Mouse (Mus musculus): ENCODE measurements around the gene Plekhs1.

Plekhs1 gene

DNA sequence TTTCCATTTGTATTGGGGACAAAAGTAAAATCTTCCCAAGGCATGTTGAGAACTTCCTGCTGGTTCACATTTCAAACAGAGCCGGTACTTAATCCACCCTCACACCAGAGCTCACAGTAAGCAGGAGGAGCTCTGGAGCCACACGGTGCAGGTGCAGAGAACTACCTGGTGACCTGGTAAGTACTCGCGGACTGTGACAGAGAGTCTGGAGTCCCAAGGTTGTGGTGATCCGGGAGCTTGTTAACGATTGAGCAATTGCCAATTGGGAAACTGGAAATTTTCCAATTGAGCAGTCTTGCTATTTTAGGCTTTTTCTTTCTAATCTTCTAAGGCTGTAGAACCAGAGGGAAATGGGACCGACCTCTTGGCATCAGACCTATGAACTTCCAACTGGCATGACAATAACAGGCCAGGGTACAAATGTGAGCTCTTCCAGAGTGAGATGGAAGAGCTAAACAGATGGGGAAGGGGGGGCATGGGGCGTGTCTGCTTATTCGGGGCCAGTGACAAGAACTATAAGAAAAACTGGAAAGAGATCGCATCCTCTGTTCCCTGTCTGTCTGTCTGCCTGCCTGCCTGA is at the start of gene Plekhs1:
Gene Plekhs1, plus strand, starts transcription at position 119 of the 580 bp plus-strand sequence.
- DNase-seq = peak in 1 of 2 experiments; percentile 16

DNA sequence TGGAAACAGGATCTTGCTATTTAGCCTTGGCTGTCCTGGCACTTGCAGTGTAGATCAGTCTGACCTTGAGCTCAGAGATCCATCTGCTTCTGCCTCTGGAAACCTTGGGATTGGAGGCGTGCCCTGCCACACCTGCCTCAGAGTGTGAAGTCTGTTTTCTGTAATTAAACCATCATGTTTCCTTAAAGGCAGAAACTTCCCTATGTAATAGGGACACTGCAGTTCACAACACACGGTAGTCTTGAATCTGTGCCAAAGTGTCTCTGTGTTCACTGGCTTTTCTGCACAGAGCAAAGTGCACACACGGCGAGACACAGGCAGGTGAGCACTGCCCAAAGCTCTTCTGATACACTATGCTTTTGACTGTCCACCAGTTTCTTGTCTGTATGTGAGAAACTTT is 43.0 kb upstream of the Plekhs1 start:
- no peak for DNase-seq

DNA sequence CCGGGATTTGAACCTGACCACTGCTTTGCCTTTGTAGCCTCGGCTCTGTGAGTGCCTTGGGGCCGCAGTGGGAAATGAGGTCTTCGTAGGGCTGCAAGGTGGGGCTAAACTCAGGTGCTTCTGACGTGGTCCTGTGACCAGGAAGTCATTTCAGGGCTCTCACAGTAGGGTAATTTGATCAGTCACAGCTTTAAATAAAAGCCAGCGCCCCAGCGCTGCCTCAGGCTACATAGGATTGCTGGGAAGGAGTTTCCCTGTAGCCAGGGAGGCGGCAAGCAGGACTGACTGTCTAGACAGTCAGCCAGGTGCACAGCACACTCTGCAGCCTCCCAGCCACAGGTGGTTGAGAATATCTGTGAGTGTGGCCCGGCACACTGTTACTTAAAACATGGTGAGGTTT is 42.0 kb upstream of the Plekhs1 start:
- no peak for DNase-seq

DNA sequence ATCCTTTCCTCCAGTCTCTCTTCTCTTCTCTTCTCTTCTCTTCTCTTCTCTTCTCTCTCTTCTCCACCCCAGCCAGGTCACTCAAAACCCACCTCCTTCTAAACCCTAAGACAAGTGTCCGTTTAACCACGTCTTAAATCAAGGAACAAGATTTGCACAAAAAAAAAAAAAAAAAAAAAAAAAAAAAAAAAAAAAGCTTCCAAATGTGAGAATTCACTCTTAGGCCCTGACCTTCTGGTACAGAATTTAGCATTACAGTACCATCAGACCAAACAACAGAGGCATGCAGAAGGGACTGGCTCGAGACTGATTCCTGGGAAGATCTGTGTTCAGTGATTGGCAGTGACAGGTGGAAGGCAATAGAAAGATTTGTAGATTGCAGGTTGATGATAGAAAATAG is 41.1 kb upstream of the Plekhs1 start:
- no peak for DNase-seq

DNA sequence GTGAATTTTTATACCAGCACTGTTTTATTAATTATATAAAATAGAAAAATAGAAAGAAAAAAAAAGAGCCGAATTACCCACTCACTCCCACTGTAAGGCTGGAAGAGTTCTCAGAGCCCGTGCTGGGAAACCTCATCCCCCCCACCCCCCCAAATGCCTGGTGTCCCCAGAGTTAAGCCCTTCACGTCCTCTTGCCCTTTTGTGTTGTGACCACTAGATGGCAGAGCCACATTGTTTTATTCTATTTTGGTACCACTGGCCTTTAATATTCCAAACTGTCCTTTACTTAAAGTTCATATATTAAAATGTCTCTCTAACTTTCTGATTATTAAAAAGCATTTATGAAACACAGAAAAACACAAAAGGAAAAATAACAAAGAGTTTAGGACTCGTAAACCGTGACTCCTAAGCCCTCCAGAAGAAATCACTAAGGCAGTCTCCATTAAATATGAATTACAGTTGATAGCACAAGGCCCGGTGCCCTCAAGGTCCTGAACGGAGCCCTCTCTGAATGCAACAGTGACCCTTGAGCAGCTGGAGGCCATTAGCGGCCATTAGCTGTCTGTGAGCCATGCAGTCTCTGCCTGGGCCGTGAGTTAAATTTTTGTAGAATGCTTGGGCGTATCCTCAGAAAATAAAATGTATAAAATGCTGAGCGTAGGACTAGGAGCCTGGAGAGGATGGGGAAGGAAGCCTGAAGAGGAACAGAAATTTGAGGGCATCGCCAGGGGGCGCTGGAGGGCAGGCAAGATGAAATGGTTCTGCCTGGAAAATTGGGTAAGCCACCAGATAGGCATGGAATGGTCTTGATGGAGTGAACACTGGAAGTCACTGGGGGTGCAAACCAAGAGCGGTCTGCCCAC is 38.7 kb upstream of the Plekhs1 start:
- peak; percentile 91 to 93 for DNase-seq

DNA sequence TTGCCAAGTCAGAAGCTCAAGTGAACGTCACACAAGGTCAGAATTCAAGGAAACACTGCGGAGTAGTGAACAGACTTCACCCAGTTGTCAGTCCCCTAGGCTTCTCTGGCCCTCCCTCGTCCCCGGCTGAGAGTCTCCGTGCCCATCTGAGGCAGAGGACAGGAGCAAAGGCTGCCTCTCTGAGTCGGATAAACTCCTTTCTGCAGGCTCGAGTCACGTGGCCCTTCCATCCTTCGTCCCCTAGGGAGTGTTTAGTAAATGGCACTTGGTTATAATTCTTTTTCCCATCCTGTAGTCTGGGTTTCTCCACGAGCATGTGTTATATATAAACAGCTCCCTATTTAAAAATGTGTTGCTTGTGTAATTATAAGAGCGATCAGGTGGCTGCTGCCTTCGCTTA is 38.1 kb upstream of the Plekhs1 start:
- DNase-seq = no peak

DNA sequence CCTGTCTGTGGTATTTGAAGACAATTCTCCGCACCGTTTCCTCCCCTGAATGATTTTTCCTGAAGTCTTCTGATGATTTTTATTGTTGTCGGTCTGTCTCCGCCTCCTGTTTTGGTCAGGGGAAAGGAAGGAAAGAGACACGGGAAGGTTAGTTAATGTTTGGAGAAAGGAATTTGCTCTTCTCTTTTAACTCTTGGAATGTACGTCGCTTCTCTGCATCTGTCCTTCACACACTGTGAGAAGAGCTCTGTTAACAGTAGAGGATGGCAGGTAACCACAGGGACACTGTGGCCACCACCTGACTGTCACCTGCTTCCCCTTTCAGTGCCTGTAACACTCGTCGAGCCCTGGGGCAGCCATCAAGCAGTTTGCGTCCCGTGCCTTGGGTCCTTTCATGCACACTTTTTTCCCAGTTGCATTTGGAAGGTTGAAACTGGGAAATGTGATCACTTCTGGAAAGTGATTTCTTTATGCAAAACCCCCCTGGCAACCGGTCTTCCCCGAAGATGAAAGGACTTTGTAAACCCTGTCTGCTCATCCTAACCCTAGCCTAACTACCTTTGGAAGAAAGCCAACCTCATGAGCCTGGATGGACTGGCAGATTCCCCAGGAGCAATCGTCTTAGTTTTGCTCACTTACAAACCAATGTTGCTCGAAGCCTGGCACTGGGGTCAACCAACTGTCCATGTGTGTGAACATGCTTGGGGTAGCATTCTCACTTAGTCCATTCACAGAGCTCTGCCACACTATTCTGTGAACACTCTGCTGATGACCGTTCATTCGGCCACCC is 36.6 kb upstream of the Plekhs1 start:
- no peak for DNase-seq

GRCm38 (mm10) chr19:56425492-56425891 is 35.9 kb upstream of the Plekhs1 start:
- no peak for DNase-seq

DNA sequence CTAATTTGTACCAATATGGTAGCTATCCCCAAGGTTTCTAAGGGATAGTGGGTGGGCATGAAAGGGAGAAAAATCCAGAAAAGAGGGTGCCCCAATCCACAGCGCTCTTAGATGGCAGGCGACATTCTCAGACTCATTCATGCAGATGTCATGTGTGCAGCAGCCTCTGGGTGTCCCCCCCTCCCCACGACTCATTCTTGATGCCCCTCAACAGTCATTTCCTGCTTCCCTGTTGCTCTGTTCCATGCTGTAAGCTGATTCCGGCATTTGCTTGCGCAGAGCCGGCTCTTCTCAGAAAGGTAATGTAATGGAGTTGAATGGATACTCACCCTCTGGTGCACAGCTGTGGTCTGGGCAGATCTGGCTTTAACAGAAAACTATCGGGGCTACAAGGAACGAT is 31.1 kb upstream of the Plekhs1 start:
- no peak for DNase-seq

- DNase-seq = no peak
These were observed 28.7 kb upstream of the Plekhs1 start for GRCm38 (mm10) chr19:56432706-56433105.

DNA sequence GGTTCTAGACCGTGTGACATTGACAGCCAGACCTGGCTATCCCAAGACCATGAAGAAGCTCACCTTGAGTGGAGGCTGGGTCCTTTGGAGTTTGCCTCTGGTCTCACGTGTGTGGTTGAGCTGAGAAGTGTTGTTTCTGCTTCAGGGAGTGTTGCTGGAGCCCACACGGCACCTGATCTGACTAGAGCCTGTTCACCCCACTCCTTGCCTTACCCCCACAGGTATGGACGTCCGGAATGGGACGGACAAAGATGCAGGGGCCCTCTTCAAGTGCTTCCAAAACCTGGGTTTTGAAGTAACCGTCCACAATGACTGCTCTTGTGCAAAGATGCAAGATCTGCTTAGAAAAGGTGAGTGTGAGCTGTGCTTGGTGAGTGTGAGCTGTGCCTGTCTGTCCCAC is 27.9 kb upstream of the Plekhs1 start:
- DNase-seq = no peak

- DNase-seq = peak; percentile 59 to 67
These were observed 25.1 kb upstream of the Plekhs1 start for GRCm38 (mm10) chr19:56436380-56436779.

GRCm38 (mm10) chr19:56438357-56439071 is 22.9 kb upstream of the Plekhs1 start:
- DNase-seq = no peak

DNA sequence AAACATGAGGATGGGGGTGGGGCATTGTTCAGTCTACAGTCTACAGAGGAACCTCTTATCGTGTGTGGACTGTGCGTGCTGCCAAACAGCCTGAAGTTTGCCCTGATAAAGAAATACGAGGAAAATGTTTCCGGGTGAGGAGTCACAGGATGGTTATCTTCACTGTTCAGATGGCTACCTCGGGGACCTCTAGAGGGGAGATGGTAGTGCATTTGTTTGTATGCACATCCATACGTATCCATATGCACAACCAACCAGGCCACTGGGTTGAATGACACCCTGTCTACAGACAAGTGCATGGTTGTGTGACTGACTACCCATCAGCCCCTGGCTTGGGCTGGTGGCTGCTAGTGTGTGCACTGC is 22.4 kb upstream of the Plekhs1 start:
- no peak for DNase-seq

- no peak for DNase-seq
These were observed 18.0 kb upstream of the Plekhs1 start for GRCm38 (mm10) chr19:56443445-56443844.

DNA sequence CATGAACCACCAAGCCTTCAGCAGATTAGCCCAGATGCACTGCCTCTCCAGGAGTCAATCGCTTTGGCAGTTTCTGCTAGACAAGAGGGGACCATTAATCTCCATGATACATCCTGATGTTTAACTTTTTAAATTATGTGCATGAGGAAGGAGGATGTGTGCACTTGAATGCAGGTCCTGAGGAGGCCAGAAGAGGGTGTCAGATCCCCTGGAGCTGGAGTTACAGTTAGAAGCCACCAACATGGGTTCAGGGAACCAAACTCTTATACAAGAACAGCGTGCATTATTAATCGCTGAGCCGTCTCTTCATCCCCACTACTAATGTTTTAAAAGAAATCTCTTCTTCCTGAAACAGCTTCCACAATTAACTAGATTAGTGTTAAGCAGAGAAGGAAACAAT is 12.7 kb upstream of the Plekhs1 start:
- DNase-seq = no peak

GRCm38 (mm10) chr19:56449537-56449936 is 11.9 kb upstream of the Plekhs1 start:
- no peak for DNase-seq

DNA sequence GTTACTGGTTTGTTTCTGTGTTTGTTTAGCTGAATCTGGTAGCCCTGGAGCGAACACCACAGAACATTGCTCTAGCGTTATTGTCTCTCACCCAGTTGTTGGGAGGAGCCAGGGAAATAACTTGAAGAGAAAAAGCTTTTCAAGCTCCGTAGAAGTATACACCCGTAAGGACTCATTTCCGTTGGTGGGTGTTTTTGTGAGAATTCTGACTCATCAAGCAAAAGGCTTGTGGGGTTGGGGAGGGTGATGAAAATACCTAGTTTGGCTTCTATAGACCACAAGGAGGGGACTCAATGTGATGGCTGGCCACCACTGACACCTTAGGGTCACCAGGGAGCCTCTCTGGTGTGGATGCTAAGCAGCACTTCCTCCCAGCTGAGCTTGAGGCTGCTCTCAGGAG is 10.5 kb upstream of the Plekhs1 start:
- no peak for DNase-seq

GRCm38 (mm10) chr19:56451867-56452266 is 9.6 kb upstream of the Plekhs1 start:
- no peak for DNase-seq

GRCm38 (mm10) chr19:56452421-56452820 is 9.0 kb upstream of the Plekhs1 start:
- DNase-seq = no peak

- DNase-seq = no peak
These were observed 6.6 kb upstream of the Plekhs1 start for GRCm38 (mm10) chr19:56454862-56455261.

GRCm38 (mm10) chr19:56455369-56455768 is 6.1 kb upstream of the Plekhs1 start:
- DNase-seq = peak; percentile 71 to 72

- no peak for DNase-seq
These were observed 3.9 kb upstream of the Plekhs1 start for GRCm38 (mm10) chr19:56457569-56457968.
